Mouse (Mus musculus) hematopoietic multipotent progenitor cell, adult 10-12 weeks (in vitro differentiated cells): ENCODE results near the gene Dennd4c. TPM values are rescaled to one million over a fixed set of nuclear protein-coding genes. Genes with fewer than 3 reads are reported as not detected.

Source experiments
- polyA plus RNA-seq: library from polyadenylated mRNA; stranded (reverse); fragments of >175 nt; gene quantifications from 2 replicates; pipeline ENCODE4 v1.2.3, GENCODE M21; 2012; ENCODE audit warnings: low replicate concordance

Dennd4c gene
- 3.8 and 6.6 TPM in 2 replicates for polyA plus RNA-seq

DNA sequence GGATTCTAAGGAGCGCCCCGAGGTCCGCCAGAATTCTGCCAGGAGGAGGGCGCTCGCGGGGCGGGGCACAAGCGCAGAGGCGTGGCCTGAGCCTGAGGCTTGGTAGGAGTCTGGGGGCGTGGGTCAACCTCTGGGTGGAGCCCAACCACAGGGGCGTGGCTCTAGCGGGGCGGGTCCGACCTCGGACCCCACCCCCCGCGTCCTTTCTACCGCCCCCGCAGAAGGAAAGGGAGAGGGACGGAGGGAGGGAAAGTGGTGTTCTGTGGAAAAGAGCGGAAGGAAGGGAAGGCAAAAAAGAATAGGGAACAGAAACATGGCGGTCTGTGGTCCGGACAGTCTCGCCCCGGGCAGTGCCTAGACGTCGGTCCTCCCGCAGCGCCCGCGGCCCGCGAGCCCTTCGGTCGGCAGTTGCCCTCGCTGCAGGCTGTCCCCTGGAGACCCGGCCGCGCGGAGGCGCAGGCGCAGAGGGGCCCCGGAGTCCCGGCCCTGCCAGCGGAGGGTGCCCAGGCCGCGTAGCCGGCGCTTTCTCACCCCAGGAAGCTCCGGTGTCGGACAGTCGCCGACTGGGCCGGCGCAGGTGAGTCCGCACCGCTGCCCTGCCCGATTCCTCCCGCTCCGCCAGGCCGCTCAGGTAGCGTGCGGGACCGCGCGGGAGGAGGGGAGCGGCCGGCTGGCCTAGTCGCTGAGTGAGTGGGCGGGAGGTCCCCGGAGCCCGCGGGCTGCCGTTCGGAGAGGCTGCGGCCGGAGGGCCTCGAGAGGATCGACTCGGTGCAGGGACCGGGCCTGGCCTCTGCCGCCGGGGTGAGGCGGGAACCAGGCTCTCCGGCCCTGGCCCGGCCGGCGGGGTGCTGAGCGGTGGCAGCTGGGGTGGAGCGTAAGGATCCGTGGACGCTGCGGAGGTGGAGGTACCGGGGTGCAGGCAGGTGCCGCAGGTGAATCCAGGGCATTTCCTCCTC, at the start of gene Dennd4c:
Gene Dennd4c (plus strand): TSS at position 220 of the 956 bp plus-strand sequence.

GRCm38 (mm10) chr4:86857113-86858069, 109.0 kb downstream of the Dennd4c start, which contains the start of gene Rps6:
Gene Rps6, minus strand, starts transcription at chr4:86857412.

GRCm38 (mm10) chr4:86874146-86874847, 125.9 kb downstream of the Dennd4c start, which contains the start of gene Acer2:
Gene Acer2, plus strand, starts transcription at chr4:86874396.

Other genes with a start within 250 kb of the Dennd4c start
- gene Saxo1, start 190.2 kb upstream of the Dennd4c start, polyA plus RNA-seq, result 0.09 TPM in 1 of 2 replicates, not detected in the other
- gene Rraga, start 172.9 kb upstream of the Dennd4c start, polyA plus RNA-seq, result 54.9 and 57.0 TPM in 2 replicates
- gene Haus6, start 136.5 kb upstream of the Dennd4c start, polyA plus RNA-seq, result 11.3 and 24.8 TPM in 2 replicates
- 8.3 and 10.7 TPM in 2 replicates for gene Plin2, start 78.5 kb upstream of the Dennd4c start, polyA plus RNA-seq
- gene Rps6, start 108.9 kb downstream of the Dennd4c start, polyA plus RNA-seq, result 155 and 374 TPM in 2 replicates
- 0.57 and 0.89 TPM in 2 replicates for gene Acer2, start 125.8 kb downstream of the Dennd4c start, polyA plus RNA-seq